Mouse (Mus musculus): ENCODE measurements around the gene Napsa.

Napsa gene

GRCm38 (mm10) chr7:44571811-44572210, 369 bp upstream of the Napsa start:
- DNase-seq (ENCODE audit: low spot score), result no peak

- no peak for DNase-seq (ENCODE audit: low spot score)
Measured at GRCm38 (mm10) chr7:44572956-44573484, 840 bp downstream of the Napsa start.

GRCm38 (mm10) chr7:44576333-44576844, 4.2 kb downstream of the Napsa start:
- DNase-seq (ENCODE audit: low spot score), result no peak

- no peak for DNase-seq (ENCODE audit: low spot score)
Measured at GRCm38 (mm10) chr7:44581637-44582036, 9.5 kb downstream of the Napsa start.

- no peak for DNase-seq (ENCODE audit: low spot score)
Measured at GRCm38 (mm10) chr7:44582709-44583108, 10.5 kb downstream of the Napsa start.

GRCm38 (mm10) chr7:44583146-44583545, 11.0 kb downstream of the Napsa start:
- DNase-seq (ENCODE audit: low spot score), result no peak

- no peak for DNase-seq (ENCODE audit: low spot score)
Measured at GRCm38 (mm10) chr7:44584265-44584804, 12.2 kb downstream of the Napsa start.

- no peak for DNase-seq (ENCODE audit: low spot score)
Measured at GRCm38 (mm10) chr7:44584921-44585320, 12.7 kb downstream of the Napsa start.

- DNase-seq (ENCODE audit: low spot score), result no peak
Measured at GRCm38 (mm10) chr7:44585606-44586005, 13.4 kb downstream of the Napsa start.

- DNase-seq (ENCODE audit: low spot score), result no peak
Measured at GRCm38 (mm10) chr7:44586518-44586917, 14.3 kb downstream of the Napsa start.

GRCm38 (mm10) chr7:44586930-44587329, 14.8 kb downstream of the Napsa start:
- no peak for DNase-seq (ENCODE audit: low spot score)

GRCm38 (mm10) chr7:44587676-44588075, 15.5 kb downstream of the Napsa start:
- DNase-seq (ENCODE audit: low spot score), result no peak

GRCm38 (mm10) chr7:44588338-44588737, 16.2 kb downstream of the Napsa start:
- no peak for DNase-seq (ENCODE audit: low spot score)

- DNase-seq (ENCODE audit: low spot score), result peak; percentile 28
Measured at GRCm38 (mm10) chr7:44589149-44589548, 17.0 kb downstream of the Napsa start.

GRCm38 (mm10) chr7:44589946-44590345, 17.8 kb downstream of the Napsa start:
- DNase-seq (ENCODE audit: low spot score), result no peak

GRCm38 (mm10) chr7:44590402-44591347, 18.5 kb downstream of the Napsa start, which contains the start of gene Kcnc3:
Gene Kcnc3, plus strand, starts transcription at chr7:44590664.
- peak; percentile 63 for DNase-seq (ENCODE audit: low spot score)

- no peak for DNase-seq (ENCODE audit: low spot score)
Measured at GRCm38 (mm10) chr7:44591348-44592116, 19.4 kb downstream of the Napsa start.

- DNase-seq (ENCODE audit: low spot score), result no peak
Measured at GRCm38 (mm10) chr7:44593051-44593450, 20.9 kb downstream of the Napsa start.

- DNase-seq (ENCODE audit: low spot score), result peak; percentile 74
Measured at GRCm38 (mm10) chr7:44593775-44594174, 21.6 kb downstream of the Napsa start.

GRCm38 (mm10) chr7:44594291-44594690, 22.1 kb downstream of the Napsa start:
- no peak for DNase-seq (ENCODE audit: low spot score)

- DNase-seq (ENCODE audit: low spot score), result no peak
Measured at GRCm38 (mm10) chr7:44595131-44595561, 23.0 kb downstream of the Napsa start.

- DNase-seq (ENCODE audit: low spot score), result no peak
Measured at GRCm38 (mm10) chr7:44596051-44596450, 23.9 kb downstream of the Napsa start.

All from urinary bladder, postnatal 25 days (tissue).